Mouse (Mus musculus) cerebellum, postnatal 14 days (tissue): Measurements from ENCODE around the gene Btk.
"Not testable (repeated sequence)": the region's sequence is repeated elsewhere in the genome, so short reads cannot be mapped to it uniquely, and the experiment has no call there.

Experiments used
- DNase-seq, 2 experiments: peaks; one replicate each; pipeline ENCODE4 v3.0.0; 2021; ENCODE audit warnings: mixed read lengths in 2 of 2

Gene Btk

DNA sequence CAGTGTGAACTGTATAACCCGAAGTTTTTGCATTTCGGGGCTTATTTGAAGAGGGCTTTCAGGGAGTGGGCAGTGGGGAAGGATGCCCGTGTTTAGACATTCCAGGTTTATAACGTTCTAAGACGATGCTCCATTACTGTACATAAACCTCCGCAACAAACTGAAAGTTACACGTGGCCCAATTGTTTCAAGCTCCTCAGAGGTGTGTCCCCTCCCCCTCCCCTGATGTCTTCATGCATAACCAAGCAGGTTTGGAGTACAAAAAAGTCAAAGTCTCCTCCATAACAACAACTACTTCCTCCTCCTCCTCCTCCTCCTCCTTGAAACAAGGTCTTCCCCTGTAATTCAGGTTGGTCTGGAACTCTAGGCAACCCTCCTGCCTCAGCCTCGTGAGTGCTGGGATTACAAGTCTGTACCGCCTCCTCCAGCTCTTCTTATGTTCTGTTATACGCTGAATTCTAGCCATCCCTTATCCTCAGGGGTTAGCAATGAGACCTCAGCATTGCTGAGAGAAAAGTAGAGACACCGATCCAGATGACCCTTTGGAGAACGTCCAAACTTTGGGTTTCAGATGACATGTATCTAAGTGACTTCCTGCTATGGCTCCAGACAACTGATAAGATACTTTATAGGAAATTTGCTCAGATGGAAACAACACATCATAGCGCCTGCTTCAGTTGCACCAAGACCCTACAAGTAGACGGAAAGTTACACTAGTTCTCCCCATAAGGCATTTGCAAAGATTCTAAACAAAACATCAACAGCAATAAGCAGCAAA lies 2.7 kb downstream of the Btk start:
- DNase-seq: no peak

- DNase-seq: no peak
Observed at GRCm38 (mm10) chrX:134577896-134578295, 5.5 kb downstream of the Btk start.

DNA sequence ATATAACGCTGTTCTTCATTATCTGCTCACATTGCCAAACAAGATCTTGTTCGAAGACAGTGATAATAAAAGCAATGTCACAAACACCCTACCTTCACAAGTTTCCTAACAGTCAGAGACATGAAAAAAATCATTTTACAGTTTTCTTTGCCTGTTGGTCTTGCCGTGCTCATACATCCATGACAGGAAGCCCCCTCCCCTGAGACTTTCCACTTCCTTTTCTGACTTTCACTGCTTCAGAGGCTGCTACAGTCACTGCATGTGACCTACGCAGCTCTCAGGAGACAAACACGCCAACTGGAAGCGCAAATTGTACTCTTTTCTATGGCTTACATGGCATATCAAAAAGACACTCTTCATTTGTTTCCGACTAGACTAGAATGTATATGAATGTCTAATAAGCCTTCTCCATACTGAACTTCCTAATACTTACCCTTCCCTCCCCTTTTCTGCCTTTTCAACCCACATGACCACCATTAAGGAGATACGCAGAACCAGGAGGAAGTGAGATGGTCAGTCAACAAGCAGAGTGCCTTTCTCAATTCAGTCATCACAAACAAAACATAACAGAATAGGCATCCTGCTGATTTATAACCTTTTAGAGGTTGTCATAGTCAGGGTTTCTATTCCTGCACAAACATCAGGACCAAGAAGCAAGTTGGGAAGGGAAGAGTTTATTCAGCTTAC lies 16.7 kb downstream of the Btk start:
- no peak for DNase-seq

DNA sequence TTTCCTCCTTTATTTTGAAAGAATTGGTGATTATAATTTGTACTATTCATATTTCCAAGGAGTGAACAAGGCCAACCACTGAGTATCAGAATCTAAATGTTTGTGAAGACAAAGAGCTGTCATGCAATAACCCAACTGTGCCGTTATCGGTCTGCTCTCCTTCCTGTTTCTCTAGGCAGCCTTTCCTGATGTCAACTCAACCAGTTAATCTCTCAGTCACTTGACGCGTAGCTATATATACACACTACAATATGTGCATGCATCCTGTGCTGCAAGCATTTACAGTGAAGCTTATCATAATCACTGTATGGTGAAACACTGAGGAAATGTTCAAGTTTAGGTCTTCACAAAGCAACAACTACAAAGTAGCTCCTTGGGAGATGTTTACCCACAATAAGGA lies 19.0 kb downstream of the Btk start:
- no peak for DNase-seq

DNA sequence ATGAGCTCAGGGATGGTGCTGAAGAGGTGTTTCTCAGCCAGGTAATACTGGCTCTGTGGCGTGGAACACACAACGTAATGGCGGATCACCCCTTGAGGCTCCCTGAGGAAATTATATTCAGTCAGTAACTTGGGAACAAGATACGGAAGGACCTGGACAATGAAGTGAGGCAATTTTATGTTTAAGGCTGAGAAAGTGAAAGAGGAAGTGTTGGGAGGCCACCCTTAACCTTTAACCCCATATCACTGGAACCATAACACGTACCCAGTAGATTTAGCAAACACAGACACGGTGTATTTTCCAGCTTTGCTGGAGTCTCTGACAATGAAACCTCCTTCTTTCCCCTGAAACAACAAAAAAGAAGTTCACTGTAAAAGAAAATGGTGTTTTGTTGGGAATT lies 28.9 kb downstream of the Btk start:
- no peak for DNase-seq

DNA sequence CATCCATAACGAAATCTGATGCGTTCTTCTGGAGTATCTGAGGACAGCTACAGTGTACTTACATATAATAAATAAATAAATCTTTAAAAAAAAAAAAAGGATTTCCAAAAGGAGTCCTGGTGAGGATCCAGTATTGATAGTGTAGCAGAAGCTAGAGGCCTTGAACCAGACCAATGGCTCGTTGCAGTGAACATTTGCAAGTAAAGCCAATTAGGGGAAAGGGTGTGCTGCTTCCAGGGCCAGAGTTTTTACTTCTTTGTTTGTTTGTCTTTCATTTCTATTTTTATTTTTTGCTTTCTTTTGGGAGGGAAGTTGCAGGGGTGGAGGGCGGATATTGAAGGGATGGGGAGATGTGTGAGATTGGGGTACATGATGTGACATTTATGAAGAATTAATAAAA lies 30.0 kb downstream of the Btk start:
- no peak for DNase-seq

GRCm38 (mm10) chrX:134550903-134551302 lies 32.5 kb downstream of the Btk start:
- peak; percentile 58 to 63 for DNase-seq

DNA sequence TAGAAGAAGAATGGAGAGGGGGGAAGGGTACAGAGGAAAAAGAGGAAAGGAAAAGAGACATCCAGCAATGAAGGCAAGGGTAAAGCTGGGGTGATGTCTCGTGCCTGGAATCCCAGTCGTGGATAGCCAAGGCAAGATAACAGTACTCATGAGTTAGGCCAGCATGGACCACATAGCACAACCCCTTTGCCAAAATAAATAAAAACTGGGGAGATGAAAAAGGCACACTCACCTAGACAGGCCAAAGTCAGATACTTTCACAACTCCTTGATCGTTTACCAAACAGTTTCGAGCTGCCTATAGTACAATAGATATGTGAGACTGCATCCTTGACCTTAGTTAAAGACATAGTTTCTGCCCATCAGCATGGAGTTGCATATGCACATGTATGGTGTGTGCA lies 36.0 kb downstream of the Btk start:
- no peak for DNase-seq

GRCm38 (mm10) chrX:134541955-134542308 lies 41.4 kb downstream of the Btk start:
- no peak for DNase-seq

DNA sequence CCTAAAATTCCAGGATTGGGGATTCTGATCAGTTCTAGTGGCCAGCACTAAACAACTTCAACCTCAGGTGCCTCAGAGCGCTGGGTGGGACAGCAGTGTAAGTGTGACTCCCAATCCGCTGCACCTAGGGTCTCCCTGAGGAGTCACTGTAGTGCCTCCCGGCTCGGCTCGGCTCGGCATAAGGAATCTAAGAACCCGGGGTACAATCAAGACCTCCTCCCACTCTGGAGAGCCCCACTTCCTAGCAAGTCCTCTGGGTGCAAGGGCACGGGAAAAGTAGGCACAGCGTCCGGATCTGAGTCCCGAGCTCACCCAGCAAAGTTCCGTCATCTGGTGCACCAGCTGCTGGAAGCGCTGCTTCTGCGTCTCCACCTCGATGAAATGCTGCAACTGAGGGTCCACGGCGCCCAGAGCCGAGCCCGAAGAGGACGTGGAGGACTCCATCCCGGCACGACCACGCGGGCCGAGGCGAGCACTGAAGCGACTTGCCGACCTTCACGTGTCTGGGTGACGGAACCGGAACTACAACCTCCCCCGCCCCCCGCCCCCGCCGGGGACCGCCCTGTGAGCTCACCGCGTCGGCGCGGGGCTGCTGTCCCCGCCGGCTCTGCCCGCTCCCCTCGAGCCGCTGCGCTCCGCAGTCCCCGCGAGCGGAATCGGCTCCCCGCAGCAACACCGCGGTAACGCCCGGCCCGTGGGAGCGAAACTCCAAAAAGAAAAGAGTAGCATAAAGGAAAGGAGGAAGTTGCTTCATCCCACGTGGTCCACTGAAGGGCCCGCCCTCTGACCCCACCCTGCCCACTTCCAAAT lies 42.0 kb downstream of the Btk start, which contains the start of gene Timm8a1:
TSS of gene Timm8a1 (minus strand) at position 721 of the 810 bp plus-strand sequence.
- DNase-seq: peak; percentile 50 to 59

GRCm38 (mm10) chrX:134540414-134541135 lies 42.8 kb downstream of the Btk start:
- DNase-seq: peak; percentile 1 to 2

- DNase-seq: not testable (repeated sequence)
Observed at GRCm38 (mm10) chrX:134539795-134540194, 43.6 kb downstream of the Btk start.

DNA sequence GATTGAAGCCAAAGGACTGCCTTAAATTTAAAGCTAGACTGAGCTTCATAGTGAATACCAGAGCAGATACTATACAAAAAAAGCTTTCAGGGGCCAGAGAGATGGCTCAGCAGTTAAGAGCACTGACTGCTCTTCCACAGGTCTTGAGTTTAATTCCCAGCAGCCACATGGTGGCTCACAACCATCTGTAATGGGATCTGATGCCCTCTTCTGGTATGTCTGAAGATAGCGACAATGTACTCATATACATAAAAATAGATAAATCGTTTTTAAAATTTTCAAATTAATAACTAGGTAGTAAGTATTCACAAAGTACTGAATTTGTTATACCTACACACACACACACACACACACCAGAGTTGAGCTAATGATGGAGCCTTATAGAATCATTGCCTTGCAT lies 50.0 kb downstream of the Btk start:
- DNase-seq: no peak

DNA sequence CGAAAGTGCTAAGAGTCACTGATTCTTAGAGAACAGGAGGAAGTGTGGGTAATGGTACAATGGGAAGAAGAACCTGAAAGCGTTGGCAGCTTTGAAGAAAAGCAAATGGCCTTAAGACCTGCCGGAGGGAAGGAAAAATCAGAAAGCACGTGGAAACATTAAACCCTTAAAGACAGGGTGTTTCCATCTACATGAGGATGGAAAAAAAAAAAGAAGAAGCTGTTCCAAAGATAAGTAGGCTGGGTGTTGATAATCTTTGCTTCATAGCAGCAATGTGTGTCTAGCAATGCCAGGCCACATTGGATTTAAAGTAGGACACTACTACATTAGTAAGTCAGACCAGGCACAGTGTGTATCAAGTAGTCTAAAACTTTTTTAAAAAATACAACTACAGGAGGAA lies 58.1 kb downstream of the Btk start:
- no peak for DNase-seq

GRCm38 (mm10) chrX:134523772-134524171 lies 59.6 kb downstream of the Btk start:
- DNase-seq: no peak

DNA sequence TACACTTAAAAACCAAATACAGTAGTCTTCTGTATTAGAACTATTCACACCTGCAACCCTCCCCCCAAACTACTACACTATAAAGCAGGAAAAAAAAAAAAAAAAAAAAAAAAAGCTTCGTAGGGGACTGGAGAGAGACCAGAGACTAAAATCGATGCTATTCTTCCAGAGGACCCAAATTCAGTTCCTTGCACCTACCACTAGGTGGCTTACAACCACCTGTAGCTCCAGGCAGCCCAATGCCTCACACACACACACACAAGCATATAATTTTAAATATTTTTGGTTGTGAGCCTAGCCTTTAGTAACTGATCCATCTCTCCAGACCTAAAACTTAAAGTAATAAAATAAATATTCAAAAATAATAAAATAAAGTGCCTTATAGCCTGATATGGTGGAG lies 73.9 kb downstream of the Btk start:
- peak; percentile 4 to 14 for DNase-seq

DNA sequence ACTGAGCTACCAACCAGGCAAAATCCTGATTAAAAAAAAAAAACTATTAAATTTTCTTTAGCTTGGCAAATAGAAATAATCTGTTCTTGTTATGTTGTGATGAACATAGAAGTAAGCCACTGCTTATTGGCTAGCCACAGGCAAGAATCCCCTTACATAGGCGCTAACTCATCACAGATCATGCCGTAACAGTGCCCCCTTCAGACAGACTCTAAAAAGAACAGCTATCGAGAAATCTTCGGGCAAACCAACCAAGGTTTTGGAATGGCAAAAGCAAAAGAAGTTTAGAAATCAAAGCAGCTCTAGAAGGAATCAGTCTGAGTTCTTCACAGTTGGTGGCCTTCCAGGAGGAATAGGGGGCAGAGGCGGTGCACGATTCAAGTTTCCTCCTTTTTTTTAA lies 75.4 kb downstream of the Btk start:
- no peak for DNase-seq

- no peak for DNase-seq
Observed at GRCm38 (mm10) chrX:134500651-134501050, 82.7 kb downstream of the Btk start.
